Mouse (Mus musculus) myocyte (in vitro differentiated cells): Measurements from ENCODE around the gene Nek9.

Source experiments
- POLR2A ChIP-seq: IDR thresholded peaks from one replicate; pipeline ENCODE4 v1.6.1; 2011; ENCODE audit warnings: low read depth, mild to moderate bottlenecking, control low read depth, moderate library complexity; ENCODE audit not compliant: insufficient read length
- TCF12 ChIP-seq: IDR thresholded peaks from one replicate; pipeline ENCODE4 v1.6.1; 2011; ENCODE audit warnings: mild to moderate bottlenecking, control low read depth; ENCODE audit not compliant: poor library complexity, insufficient read depth, severe bottlenecking
- TCF3 ChIP-seq: IDR thresholded peaks from one replicate; pipeline ENCODE4 v1.6.1; 2011; ENCODE audit warnings: low read depth, control low read depth; ENCODE audit not compliant: insufficient read length

- no peak for TF ChIP-seq POLR2A
- no peak for TF ChIP-seq TCF12
- TF ChIP-seq TCF3, result no peak
Observed at GRCm38 (mm10) chr12:85292288-85292687, 46.9 kb downstream of the Nek9 start.
